Mouse (Mus musculus) ES-Bruce4 (cell line): ENCODE results near the gene Klrg2. TPM values are rescaled to one million over a fixed set of nuclear protein-coding genes. Genes with fewer than 3 reads are reported as not detected.
A peak's percentile ranks its signal among the peaks of the same experiment; 100 is the strongest.

Experiments used
- H3K27ac ChIP-seq: 2 replicates; pipeline ENCODE4 v1.5.1; 2012; ENCODE audit warnings: low read length, inconsistent platforms; ENCODE audit not compliant: insufficient read depth
- H3K27me3 ChIP-seq: 2 replicates; pipeline ENCODE4 v1.6.1; 2012; ENCODE audit warnings: mild to moderate bottlenecking, low read length, inconsistent platforms; ENCODE audit not compliant: control insufficient read depth, poor library complexity, insufficient read depth, severe bottlenecking
- H3K36me3 ChIP-seq: 2 replicates; pipeline ENCODE4 v1.6.1; 2012; ENCODE audit warnings: inconsistent platforms, mild to moderate bottlenecking, low read length, moderate library complexity; ENCODE audit not compliant: control insufficient read depth, poor library complexity, insufficient read depth, severe bottlenecking
- H3K4me1 ChIP-seq: one replicate; pipeline ENCODE4 v1.8.1; 2011; ENCODE audit warnings: low read length; ENCODE audit not compliant: control insufficient read depth, insufficient read depth
- H3K4me3 ChIP-seq: 2 replicates; pipeline ENCODE4 v1.5.1; 2011; ENCODE audit warnings: low read depth, mild to moderate bottlenecking, low read length
- H3K9ac ChIP-seq: 2 replicates; pipeline ENCODE4 v1.6.1; 2012; ENCODE audit warnings: low read depth, mild to moderate bottlenecking, inconsistent platforms; ENCODE audit not compliant: poor library complexity, severe bottlenecking
- H3K9me3 ChIP-seq: replicated peaks from 2 replicates; pipeline ENCODE4 v1.6.1; 2012; ENCODE audit warnings: mild to moderate bottlenecking, low read length, inconsistent platforms; ENCODE audit not compliant: control insufficient read depth, poor library complexity, insufficient read depth, severe bottlenecking
- CTCF ChIP-seq: IDR thresholded peaks from one replicate; pipeline ENCODE4 v1.8.1; 2011; ENCODE audit warnings: low read depth, low read length
- EP300 ChIP-seq: IDR thresholded peaks from 2 replicates; pipeline ENCODE4 v1.6.1; 2011; ENCODE audit warnings: low read depth, low read length; ENCODE audit not compliant: insufficient read depth
- POLR2A ChIP-seq: IDR thresholded peaks from one replicate; pipeline ENCODE4 v1.8.1; 2011; ENCODE audit warnings: low read length; ENCODE audit not compliant: insufficient read depth
- polyA plus RNA-seq: library from polyadenylated mRNA; stranded (reverse); fragments of >200 nt; gene quantifications from 2 replicates; pipeline ENCODE4 v1.2.4, GENCODE M21; 2011; ENCODE audit warnings: low read depth; ENCODE audit not compliant: missing spikeins, insufficient read depth, insufficient read length

Gene Klrg2
- polyA plus RNA-seq, 1 experiment: 2.4 TPM

- TF ChIP-seq EP300 (no peak), CTCF (peak; percentile 73)
- Histone ChIP-seq H3K9me3 (no peaks in the 10 kb centered on the region), H3K27me3 (no peaks in the 10 kb centered on the region), H3K27ac (no peak overlapping the region), H3K4me1 (no peaks in the 10 kb centered on the region), H3K36me3 (no peaks in the 10 kb centered on the region), H3K4me3 (no peak overlapping the region), H3K9ac (no peak overlapping the region)
Observed at GRCm38 (mm10) chr6:38649545-38649944, 12.5 kb upstream of the Klrg2 start.

DNA sequence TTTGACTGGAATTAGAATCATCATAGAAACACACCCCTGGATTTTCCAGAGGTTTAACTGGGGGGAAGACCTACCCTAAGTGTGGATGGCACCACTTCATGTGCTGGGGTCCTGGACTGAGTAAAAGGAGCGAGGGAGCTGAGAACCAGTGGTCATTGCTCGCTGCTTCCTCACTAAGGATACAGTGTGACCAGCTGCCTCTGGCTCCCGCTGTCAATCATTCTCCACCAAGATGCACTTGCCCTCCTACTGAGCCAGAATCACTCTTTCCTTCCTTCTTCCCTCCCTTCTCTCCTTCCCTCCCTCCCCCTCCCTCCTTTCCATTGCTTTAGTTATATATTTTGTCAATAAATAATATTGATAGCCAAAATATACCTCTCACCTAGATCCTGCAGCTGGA lies 6.0 kb upstream of the Klrg2 start:
- no peak overlapping the region for H3K9ac ChIP-seq
- TF ChIP-seq EP300: no peak
- no peak for TF ChIP-seq CTCF
- no peak for TF ChIP-seq POLR2A
- H3K4me3 ChIP-seq: no peak overlapping the region
- no peaks in the 10 kb centered on the region for H3K4me1 ChIP-seq
- H3K9me3 ChIP-seq: no peaks in the 10 kb centered on the region
- H3K36me3 ChIP-seq: no peaks in the 10 kb centered on the region
- H3K27ac ChIP-seq: no peak overlapping the region
- H3K27me3 ChIP-seq: peaks cover 3% of the 10 kb centered on the region; the same call in 1 of the 2 replicates

GRCm38 (mm10) chr6:38642593-38642992 lies 5.6 kb upstream of the Klrg2 start:
- no peaks in the 10 kb centered on the region for H3K36me3 ChIP-seq
- H3K27me3 ChIP-seq: peaks cover 3% of the 10 kb centered on the region; the same call in 1 of the 2 replicates
- H3K4me3 ChIP-seq: no peak overlapping the region
- no peaks in the 10 kb centered on the region for H3K4me1 ChIP-seq
- TF ChIP-seq EP300: no peak
- no peak for TF ChIP-seq CTCF
- no peak for TF ChIP-seq POLR2A
- H3K27ac ChIP-seq: no peak overlapping the region
- H3K9ac ChIP-seq: no peak overlapping the region
- no peaks in the 10 kb centered on the region for H3K9me3 ChIP-seq

DNA sequence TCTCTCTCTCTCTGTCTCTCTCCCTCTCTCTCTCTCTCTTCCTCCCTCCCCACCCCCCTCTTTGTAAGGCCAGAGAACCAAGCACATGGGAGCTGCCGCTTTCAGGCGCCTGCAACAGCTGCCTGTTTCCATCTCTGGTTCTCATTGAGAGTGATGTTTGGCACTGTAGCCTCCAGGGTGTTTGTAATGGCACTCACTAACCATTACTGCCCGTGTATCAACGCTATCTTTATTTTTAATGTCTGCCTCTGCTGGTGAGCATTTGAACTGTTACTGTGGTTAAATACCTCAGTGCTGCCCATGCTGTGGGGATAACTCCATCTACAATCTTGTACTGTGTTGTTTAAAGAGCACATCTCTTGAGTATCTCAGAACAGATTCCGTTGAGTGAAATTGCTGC lies 4.6 kb upstream of the Klrg2 start:
- Histone ChIP-seq H3K9me3 (no peaks in the 10 kb centered on the region), H3K27ac (no peak overlapping the region), H3K27me3 (peaks cover 5% of the 10 kb centered on the region; the same call in 1 of the 2 replicates), H3K4me1 (no peaks in the 10 kb centered on the region), H3K36me3 (no peaks in the 10 kb centered on the region), H3K4me3 (no peak overlapping the region), H3K9ac (no peak overlapping the region)
- TF ChIP-seq CTCF: no peak
- no peak for TF ChIP-seq POLR2A
- TF ChIP-seq EP300: no peak

GRCm38 (mm10) chr6:38641228-38641627 lies 4.2 kb upstream of the Klrg2 start:
- H3K36me3 ChIP-seq: no peaks in the 10 kb centered on the region
- TF ChIP-seq CTCF: no peak
- TF ChIP-seq POLR2A: no peak
- TF ChIP-seq EP300: no peak
- peaks cover 8% of the 10 kb centered on the region; the same call in 1 of the 2 replicates for H3K27me3 ChIP-seq
- H3K4me3 ChIP-seq: no peak overlapping the region
- no peaks in the 10 kb centered on the region for H3K9me3 ChIP-seq
- H3K27ac ChIP-seq: no peak overlapping the region
- H3K9ac ChIP-seq: no peak overlapping the region
- no peaks in the 10 kb centered on the region for H3K4me1 ChIP-seq

DNA sequence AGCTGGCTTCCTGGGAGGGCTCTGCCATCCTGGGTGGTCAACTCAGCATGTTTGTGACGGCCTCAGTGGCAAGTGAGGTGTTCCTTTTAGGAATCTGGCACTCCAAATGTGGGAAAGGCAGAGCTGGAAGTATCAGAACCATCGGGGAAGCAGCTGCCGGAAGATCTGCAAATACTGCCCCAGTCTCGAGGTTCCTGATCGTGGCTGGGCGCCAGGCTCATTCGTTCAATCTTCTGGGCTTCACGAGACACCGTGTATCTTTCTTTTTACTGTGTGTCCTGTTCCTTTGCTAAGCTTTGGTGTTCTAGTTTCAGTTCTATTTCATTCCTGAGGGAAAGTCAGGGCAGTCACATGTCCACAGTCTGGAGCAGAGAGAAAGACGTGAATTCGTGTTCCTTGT lies 3.4 kb upstream of the Klrg2 start:
- Histone ChIP-seq H3K9ac (no peak overlapping the region), H3K27me3 (peaks cover 13% of the 10 kb centered on the region), H3K27ac (no peak overlapping the region), H3K4me3 (no peak overlapping the region), H3K9me3 (no peaks in the 10 kb centered on the region), H3K4me1 (no peaks in the 10 kb centered on the region), H3K36me3 (no peaks in the 10 kb centered on the region)
- TF ChIP-seq CTCF: no peak
- no peak for TF ChIP-seq EP300
- no peak for TF ChIP-seq POLR2A
